Mouse (Mus musculus) ovary, adult 18-20 months (tissue): Measurements from ENCODE around the gene Oat.

ENCODE experiments used
- DNase-seq: peaks from one replicate; pipeline ENCODE4 v3.0.0; 2022; ENCODE audit warnings: low spot score, mixed read lengths

Oat gene

GRCm38 (mm10) chr7:132542427-132542826 lies 33.8 kb downstream of the Oat start:
- DNase-seq = no peak

- no peak for DNase-seq
Measured at GRCm38 (mm10) chr7:132541566-132541965, 34.6 kb downstream of the Oat start.

- no peak for DNase-seq
Measured at GRCm38 (mm10) chr7:132540597-132540996, 35.6 kb downstream of the Oat start.

GRCm38 (mm10) chr7:132529206-132529605 lies 47.0 kb downstream of the Oat start:
- no peak for DNase-seq

GRCm38 (mm10) chr7:132513419-132513982 lies 62.7 kb downstream of the Oat start:
- no peak for DNase-seq

- DNase-seq = no peak
Measured at GRCm38 (mm10) chr7:132509110-132509509, 67.1 kb downstream of the Oat start.
